Mouse (Mus musculus): Measurements from ENCODE around the gene Glrp1. TPM values are rescaled to one million over a fixed set of nuclear protein-coding genes. Genes with fewer than 3 reads are reported as not detected.
A peak's percentile ranks its signal among the peaks of the same experiment; 100 is the strongest.

Glrp1 gene
- not detected for total RNA-seq (2021)
- long read RNA-seq, experiment 1, result 0 reads
- long read RNA-seq, experiment 2, result 0 reads

DNA sequence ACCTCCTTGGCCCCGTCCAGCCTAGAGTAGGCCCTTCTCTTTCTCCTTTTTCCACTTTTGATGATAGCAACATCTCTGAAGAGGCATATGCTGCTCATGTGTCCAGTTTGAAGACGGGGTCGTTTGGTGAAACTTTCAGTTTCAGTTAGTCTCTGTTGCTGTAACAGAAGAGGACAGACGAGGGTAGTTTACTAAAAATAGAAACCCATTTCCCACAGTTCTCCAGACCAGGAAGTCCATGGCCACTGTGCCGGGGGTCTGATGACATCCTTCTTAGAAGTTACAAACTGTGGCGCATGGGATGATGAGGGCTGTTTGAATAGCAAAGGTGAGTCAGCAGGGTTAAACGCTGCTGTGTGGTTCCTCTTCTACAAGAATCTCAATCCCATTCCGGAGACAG is at the start of gene Glrp1:
TSS of gene Glrp1 (minus strand) at position 278 of the 400 bp plus-strand sequence.
- DNase-seq (ENCODE audit: low spot score in 2 of 2), result no peak

DNA sequence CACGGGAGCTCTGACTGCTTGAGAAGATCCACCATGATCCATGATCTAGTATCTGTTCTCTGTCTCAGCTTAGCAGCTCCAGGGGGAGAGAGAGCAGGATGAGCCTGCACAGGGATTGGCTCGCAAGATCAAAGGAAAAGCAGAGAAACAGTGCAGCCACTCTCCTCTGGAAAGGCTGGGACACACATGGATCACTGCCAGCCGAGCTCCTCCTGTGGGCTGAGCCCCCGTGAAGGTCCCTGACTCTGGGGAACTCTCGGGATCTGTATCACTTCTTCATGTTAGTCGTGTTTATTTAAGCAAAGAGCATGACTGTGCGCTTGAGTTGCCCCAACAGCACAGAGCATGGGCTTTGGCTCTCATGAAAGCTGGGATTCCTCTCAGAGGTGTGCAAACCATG is 49.4 kb upstream of the Glrp1 start:
- DNase-seq (ENCODE audit: low spot score in 2 of 2), result no peak

DNA sequence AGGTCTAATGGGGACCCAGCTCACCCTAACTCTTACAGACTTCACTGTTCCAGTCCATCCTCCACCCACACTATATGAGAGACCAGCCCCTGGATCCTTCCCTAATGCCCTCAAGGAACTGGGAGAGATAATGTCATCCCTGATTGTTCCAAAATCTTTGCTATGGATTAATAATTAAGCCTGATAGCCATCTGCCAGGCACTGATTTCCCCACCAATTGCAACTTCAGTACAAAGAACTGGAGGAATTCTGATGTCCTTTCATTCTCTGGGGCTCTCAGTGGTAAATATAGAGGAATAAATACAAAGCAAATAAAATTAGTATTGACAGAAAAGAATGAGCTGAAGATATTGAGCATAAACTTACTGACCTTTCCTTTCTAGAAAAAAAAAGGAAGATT is 48.9 kb upstream of the Glrp1 start:
- no peak for DNase-seq (ENCODE audit: low spot score in 2 of 2)

DNA sequence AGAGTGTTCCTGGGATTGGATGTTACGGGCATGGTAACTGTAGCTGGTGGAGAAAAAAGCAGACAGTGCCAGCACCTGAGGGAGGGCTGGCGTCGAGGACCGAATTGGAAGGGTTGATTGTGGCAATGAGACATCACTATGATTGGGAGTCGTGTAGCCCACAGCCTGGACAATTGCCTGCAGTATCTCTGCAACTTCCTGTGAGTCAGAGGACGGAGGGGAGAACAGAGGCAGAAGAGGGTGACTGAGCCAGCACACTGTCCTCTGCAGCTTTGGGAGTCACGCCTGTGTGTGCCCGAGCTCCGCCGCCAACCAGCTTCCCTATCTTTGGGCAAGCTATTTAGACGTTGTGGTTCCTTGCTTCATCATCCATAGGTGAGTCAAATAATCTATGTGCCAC is 46.5 kb upstream of the Glrp1 start:
- DNase-seq (ENCODE audit: low spot score in 2 of 2), result no peak

DNA sequence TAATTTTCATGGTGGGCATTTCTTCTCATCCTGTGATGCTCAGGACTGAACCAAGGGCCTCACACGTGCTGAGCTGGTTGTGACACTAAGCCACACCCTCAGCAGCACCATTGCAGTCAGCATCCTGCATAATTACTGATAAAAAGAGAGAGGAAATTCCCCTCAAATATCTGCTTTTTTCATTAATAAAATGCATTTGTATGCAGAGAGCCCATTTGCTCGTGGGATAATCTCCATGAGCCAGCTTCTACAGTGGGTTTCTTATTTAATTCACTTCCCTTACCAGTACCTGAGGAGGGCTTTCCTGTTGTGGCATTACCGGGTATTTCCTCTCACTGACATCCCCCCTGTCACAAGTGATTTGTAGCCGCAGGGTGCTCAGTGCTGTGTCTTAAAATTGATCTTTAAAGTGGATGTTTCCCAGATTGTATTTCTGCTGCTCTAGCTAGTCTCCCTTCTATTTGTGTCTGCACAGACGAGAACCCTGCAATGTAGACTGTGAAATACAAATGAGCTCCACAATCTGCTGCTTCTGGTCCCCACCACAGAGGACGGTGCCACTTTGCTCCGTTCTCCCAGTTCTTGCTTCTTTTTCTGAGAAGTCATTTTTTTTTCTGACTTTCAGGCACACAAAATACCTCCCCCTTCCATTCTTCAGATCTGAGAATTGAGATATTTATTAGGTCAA is 43.8 kb upstream of the Glrp1 start:
- DNase-seq (ENCODE audit: low spot score in 2 of 2), result peak in 1 of 2 experiments; percentile 18

DNA sequence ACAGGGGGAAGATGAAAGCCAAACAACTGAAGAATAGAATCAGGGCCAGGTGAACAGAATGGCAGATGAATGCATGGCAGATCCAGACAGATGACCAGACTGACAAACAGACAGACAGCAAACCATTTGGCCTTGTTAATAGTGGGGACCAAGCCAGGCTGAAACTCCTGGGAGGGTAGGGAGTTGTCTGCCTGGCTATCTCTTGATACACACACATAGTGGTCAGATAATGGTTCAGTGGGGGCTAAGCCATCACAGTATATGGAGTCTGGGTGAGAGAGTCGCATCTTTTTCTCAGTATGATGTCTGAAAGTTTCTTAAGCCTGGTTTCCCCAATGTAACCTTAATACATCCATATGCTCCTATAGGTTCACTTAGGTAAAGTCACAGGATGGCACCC is 39.4 kb upstream of the Glrp1 start:
- no peak for DNase-seq (ENCODE audit: low spot score in 2 of 2)

DNA sequence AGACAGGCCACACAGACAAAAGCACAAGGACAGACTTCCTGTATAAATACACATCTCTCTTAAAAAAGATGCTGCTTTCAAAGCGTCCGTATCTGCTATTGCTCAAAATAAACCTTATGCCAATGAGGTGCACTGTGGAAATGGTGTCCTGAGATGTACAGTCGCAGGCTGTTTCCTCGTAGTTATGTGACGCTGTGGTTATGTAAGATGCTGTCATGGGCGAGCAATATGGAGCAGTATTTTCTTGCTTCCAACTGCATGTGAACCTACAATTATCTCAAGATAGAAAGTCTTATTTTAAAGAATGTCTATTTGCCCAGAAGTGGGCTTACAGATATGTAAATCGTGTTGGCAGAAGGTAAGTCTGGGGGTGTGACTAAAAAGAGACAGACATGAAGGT is 37.3 kb upstream of the Glrp1 start:
- DNase-seq (ENCODE audit: low spot score in 2 of 2), result no peak

DNA sequence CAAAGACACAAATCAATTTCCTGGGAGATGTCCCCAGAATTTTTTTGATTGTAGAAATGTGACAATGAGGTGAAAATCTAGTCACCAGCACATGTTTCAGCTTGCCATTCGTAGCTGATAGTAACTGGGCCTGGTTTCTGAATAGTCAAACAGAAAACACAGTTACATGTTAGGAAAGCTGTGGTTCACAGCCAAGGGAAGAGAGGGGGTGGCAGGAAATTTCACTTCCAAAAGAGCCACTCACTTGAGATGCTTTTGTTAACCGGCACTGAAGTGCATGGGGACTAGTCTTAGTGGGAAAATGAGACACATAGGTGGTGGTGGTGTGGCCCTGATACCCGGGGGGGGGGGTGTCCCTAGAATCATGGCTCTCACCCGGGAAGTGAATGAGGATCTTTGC is 33.7 kb upstream of the Glrp1 start:
- no peak for DNase-seq (ENCODE audit: low spot score in 2 of 2)

DNA sequence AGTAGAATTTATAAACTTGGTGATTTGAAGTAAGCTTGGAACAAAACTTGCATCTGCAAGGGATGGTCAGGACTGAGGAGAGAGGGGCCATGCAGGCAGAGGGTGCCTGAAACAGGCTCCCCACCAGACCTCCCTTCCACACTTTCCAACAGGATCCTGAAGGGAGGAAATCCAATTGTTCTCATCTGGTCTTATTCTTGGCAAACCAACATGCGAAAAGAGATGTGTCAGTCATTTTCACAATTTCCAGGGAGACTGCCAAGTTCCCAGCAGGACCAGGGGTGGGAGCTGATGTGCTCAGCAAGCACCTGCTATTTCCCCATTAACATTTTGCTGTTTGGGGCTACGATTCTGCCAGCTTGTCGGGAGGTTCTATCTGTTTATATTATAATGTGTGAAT is 30.0 kb upstream of the Glrp1 start:
- DNase-seq (ENCODE audit: low spot score in 2 of 2), result peak; percentile 41 to 63

DNA sequence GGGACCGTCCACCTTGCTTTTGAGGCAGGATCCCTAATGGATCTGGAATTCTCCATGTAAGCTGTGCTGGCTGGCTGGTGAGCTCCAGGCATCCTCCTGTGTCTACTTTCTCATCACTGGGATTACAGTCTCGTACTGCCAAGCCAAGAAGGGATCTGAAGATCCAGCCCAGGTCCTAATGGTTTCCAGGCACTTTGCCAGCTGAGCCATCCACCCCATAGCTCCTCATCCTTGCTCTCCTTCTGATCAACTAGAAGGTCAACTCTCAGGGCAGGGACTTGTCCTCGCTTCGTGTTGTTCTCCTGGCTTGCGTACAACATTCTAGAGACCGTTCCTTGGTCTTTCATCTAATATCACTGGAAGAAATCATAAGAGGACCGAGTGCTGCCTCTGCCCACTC is 29.4 kb upstream of the Glrp1 start:
- no peak for DNase-seq (ENCODE audit: low spot score in 2 of 2)

DNA sequence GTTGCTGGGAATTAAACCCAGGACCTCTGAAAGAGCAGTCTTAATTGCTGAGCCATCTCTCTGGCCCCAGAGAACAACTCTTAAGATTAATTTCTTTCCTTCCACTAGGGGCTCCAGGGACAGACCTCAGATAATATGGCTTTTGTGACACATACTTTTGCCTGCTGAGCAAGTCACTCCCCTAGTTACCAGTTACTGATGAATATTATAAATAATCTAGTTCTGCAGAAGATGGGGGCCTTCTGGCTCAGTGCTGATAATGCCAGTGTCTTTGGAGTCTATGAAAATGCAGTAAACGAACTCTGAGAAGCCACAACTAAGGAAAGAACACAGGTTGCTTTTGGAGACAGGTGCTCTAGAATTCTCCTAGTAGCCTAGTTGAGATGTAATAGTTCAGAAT is 26.4 kb upstream of the Glrp1 start:
- no peak for DNase-seq (ENCODE audit: low spot score in 2 of 2)

DNA sequence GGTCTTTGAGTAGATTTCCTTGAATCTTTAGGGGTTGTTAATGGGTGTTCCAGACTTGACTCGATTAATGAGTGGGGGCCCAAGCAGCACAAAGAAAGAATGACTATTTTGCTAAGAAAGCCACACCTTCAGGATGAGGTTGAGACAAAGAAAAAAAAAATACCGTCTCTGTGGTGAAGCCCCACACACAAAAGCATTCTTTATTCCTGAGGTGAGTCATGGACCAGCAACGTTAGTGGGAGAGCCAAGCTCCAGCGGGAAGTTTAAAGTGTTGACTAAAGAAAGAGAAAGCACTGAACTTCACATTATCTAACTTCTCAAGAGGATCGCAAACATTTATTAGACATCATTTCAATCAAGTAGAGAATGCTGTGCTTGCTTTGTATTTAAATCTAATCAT is 24.2 kb upstream of the Glrp1 start:
- no peak for DNase-seq (ENCODE audit: low spot score in 2 of 2)

DNA sequence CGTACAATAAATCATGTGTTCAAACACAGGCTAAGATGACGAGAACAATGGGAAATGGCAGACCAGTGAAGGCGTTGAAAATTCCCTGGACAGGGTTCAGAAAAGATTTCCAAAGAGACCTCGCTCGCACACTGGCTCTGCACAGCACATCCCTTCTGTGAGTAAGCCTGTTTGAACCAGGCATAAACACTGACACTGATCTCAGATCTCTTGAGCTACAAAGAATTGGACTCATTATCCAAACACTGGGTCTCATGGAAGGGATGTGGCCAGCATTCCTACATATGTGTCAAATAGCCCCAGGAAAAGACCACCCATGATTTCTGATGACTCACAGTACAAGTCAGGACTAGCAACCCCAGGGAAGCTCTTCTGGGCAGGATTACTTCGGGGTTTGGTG is 16.3 kb upstream of the Glrp1 start:
- DNase-seq (ENCODE audit: low spot score in 2 of 2), result no peak

DNA sequence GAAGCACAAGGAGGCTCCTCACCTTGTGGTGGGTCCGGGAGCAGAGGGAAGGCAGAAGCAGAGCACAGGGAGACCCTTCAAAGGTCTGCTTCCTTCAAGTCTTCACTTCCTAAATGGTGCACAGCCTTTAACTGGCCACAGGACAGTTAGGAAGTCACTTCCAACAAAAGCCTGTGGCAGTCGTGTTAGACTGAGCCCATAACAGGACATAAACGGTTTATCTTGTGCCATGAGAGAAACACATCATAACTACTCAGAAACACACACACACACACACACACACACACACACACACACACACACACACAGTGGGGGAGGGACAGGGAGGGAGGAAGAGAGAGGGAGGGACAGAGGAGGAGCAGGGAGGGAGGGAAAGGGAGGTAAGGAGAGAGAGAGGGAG is 15.8 kb upstream of the Glrp1 start:
- DNase-seq (ENCODE audit: low spot score in 2 of 2), result no peak

DNA sequence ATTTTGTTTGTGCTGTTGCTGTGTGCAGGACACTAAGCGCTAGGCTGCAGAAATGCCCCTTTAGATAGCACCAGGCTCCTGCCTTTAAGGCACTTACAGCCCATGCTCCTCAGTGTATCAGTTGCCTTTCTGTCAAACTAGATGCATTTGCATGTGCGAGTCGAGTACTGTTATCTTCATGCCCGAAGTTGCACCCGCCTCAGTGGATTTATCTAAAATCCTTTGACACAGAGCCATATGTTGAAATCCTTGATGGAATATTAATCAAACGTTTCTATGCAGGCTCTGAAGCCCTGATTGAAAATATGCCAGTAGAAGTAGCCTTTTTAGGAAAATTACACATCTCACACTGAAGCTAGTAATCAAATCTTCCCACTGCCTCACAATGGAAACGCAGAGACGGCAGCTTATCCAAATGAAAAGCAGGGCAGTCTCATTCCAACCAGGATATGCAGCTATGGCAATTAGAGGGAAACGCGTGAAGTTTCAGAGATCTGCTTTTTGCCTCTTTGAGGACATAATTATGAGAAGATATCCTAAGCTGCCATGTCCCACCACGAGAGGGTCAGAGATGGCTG is 11.4 kb upstream of the Glrp1 start:
- no peak for DNase-seq (ENCODE audit: low spot score in 2 of 2)

DNA sequence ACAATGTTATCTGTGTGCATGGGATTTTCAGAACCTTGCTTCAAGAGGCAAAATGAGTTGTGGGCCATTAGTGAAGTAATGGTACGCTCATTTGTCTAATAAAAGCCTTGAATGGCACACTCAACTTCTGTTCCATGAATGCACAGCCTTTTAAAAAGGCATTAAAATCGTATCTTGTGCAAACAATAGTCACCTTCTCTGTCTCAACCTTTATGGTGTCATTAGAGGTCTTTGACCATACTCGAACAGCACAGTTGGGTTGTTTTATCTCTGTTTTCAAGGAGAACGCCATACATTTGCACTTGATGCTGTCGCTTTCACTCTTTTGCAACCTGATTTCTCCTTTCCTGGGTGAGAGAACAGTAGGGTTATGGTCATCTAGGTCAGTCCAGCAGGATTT is 3.7 kb upstream of the Glrp1 start:
- no peak for DNase-seq (ENCODE audit: low spot score in 2 of 2)

DNA sequence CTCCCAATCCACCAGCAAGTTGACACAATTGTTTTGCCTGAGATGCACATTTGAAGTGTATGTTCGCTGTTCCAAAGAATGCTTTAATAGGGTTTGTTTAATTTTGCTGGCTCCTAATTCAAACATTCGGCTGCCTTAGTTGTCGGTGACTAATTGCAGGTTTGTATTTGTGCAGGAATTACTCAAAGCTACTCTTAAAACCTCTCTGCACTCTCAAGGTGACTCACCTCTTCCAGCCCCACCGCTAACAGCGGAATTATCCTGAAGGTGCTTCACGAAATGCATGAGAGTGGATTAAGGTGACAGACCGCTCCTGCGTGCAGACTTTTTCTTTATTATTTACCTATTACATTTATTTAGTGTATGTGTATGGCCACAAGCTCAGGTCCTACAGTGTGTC is 2.0 kb downstream of the Glrp1 start:
- no peak for DNase-seq (ENCODE audit: low spot score in 2 of 2)

DNA sequence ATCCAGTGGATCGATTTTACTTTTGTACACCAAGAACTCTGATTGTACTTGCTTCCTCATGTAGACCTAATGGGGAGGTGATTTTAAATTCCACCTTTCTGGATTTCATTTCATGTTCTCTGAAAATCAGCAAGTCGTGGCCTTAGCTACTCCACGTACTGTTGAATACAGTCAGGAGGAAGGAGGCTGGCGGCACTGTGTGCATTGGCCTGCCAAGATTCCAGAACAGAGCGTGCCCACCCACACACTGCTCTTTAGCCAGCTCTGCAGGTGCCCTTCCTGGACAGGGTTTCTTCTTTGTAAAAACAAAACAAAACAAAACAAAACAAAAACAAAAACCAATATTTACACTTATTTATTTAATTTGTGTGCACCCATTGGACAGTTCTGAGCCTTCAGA is 2.7 kb downstream of the Glrp1 start:
- DNase-seq (ENCODE audit: low spot score in 2 of 2), result no peak

DNA sequence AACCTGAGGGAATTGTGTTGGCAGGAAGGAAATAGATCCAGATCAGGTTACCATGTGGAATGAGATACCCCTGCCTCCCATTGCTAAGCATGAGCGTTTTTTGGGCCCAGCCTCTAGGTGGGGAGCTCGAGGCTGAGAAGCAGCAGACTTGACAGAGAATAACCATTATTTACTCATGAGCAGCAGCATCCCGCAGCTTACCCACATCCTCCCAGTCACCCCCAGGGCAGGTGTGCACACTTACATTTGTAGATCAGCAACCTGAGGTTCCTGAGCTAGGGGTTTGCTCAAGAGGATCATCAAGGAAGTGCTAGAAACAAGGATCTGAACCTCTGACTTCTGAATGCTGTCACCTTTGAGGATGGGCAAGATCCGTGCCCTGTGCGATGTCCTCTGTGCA is 3.5 kb downstream of the Glrp1 start:
- DNase-seq (ENCODE audit: low spot score in 2 of 2), result no peak

DNA sequence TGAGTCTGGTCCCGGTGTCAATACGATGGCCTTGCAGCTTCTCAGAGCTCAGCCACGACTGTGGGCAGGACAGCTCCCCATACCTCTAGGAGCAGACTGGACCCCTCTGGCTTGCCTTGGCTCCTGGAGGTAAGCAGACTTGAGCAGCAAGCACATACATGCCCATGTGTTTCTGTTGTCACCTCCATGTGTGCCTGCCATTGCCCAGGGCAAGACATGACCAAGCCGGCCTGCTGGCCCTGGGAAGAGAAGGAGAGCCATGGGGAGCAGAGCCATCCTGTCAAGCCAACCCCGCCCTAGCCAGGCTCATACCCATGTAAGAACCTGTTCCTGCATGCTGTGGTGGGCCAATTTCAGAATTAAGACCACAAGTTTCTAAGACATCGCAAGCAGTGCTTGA is 4.2 kb downstream of the Glrp1 start:
- DNase-seq (ENCODE audit: low spot score in 2 of 2), result no peak

DNA sequence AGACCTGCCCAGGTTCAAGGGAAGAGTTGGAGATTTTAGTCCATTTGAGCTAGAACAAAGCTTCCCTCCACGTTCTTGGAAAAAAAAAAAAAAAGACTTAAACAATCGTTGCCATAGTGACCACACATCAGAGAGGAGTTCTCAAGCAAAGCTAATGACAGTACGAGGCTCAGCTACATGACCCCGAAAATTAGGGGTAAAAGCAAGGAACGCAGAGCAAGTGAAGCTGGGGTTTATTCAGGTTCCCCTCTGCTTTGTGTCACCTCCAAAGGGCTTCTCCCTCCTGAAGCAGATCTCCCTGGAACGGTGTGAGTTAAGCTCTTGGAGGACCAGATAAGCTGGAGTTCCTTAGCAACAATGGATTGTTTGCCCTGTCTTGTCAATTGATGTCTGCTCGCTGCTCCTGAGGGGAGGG is 5.3 kb downstream of the Glrp1 start:
- no peak for DNase-seq (ENCODE audit: low spot score in 2 of 2)

DNA sequence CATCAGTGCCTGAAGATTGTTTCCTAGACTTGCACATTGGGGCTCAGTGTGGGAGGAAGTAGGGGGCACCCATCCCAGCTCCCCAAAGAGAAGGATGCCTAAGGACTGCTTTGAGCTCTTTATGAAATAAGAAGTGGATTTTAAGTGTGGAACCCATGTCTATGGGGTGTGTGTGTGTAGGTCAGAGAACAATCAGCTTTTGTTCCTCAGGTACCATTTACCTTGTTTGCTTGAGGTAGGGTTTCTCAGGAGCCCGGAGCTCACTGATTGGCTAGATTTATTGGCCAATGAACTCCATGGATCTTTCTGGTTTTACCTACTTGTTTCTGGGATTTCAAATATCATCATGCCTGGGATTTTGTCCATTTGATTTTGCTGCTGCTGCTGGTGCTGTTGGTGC is 7.0 kb downstream of the Glrp1 start:
- DNase-seq (ENCODE audit: low spot score in 2 of 2), result no peak

DNA sequence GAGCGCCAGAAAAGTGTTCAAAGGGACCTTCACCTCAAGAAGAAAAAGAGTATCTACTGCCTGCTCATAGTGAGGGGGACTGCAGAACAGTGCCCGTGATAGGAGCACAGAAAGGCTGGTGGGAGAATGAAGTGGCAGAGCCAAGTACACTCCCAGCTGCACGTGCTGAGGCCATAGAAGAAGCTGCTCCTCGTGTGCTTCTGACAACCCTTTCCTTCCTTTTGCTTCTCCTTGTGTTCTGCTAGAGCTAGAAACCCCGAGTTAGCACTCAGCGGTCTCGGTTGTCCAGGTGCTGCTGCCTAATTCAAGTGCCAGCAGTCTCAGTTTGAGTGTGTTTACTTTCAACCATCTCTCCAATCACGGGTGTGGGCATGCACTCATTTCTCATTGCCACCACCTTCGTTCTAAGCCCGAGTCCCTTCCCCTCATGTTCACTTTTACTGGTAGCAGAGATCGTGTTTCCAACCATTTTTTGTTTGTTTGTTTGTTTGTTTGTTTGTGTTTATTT is 10.6 kb downstream of the Glrp1 start:
- DNase-seq (ENCODE audit: low spot score in 2 of 2), result no peak
